Mouse (Mus musculus): ENCODE data around the gene Stpg4. TPM values are rescaled to one million over a fixed set of nuclear protein-coding genes. Genes with fewer than 3 reads are reported as not detected.

Gene Stpg4
- polyA plus RNA-seq, 1 experiment from 2014 or later, result not detected

GRCm38 (mm10) chr17:87378354-87379159, 49.0 kb downstream of the Stpg4 start:
- 52% methylated on average over 15 of the region's 16 CpGs for WGBS
- H3K27me3 ChIP-seq (replicated peaks; ENCODE audit: control insufficient read depth, insufficient read depth, low read length), result no peaks in the 10 kb centered on the region
- H3K36me3 ChIP-seq (ENCODE audit: control insufficient read depth, insufficient read depth, low read length), result no peaks in the 10 kb centered on the region
- H3K9me3 ChIP-seq (ENCODE audit: control insufficient read depth, low read length), result no peaks in the 10 kb centered on the region
- DNase-seq (ENCODE audit: low spot score), result peak; percentile 81
- no peak overlapping the region for H3K4me3 ChIP-seq (ENCODE audit: low read depth, low read length)
- ATAC-seq (ENCODE audit: low read depth), result peak; percentile 34
- H3K9ac ChIP-seq (ENCODE audit: low read depth, low read length), result no peak overlapping the region
- H3K27ac ChIP-seq (replicated peaks; ENCODE audit: low read depth, low read length), result 0 out of 2 replicates have a peak overlapping the region, but pooled peaks have one; percentile 29
- peaks cover 38% of the 10 kb centered on the region for H3K4me1 ChIP-seq (ENCODE audit: control insufficient read depth, insufficient read depth, low read length)
- H3K4me2 ChIP-seq (ENCODE audit: low read depth, low read length), result no peak overlapping the region

- Histone ChIP-seq H3K4me1 (ENCODE audit: control insufficient read depth, insufficient read depth, low read length) (peaks cover 38% of the 10 kb centered on the region), H3K4me2 (ENCODE audit: low read depth, low read length) (no peak overlapping the region), H3K4me3 (ENCODE audit: low read depth, low read length) (no peak overlapping the region), H3K9me3 (ENCODE audit: control insufficient read depth, low read length) (no peaks in the 10 kb centered on the region), H3K36me3 (ENCODE audit: control insufficient read depth, insufficient read depth, low read length) (no peaks in the 10 kb centered on the region), H3K9ac (ENCODE audit: low read depth, low read length) (no peak overlapping the region), H3K27me3 (replicated peaks; ENCODE audit: control insufficient read depth, insufficient read depth, low read length) (no peaks in the 10 kb centered on the region), H3K27ac (replicated peaks; ENCODE audit: low read depth, low read length) (peak overlapping the region; percentile 29)
- WGBS, result 45% methylated on average over 6 of the region's 6 CpGs
- peak; percentile 87 for DNase-seq (ENCODE audit: low spot score)
- ATAC-seq (ENCODE audit: low read depth), result peak; percentile 35; the same call in 1 of the 2 replicates
These were observed 50.0 kb downstream of the Stpg4 start for GRCm38 (mm10) chr17:87377536-87377935.

DNA sequence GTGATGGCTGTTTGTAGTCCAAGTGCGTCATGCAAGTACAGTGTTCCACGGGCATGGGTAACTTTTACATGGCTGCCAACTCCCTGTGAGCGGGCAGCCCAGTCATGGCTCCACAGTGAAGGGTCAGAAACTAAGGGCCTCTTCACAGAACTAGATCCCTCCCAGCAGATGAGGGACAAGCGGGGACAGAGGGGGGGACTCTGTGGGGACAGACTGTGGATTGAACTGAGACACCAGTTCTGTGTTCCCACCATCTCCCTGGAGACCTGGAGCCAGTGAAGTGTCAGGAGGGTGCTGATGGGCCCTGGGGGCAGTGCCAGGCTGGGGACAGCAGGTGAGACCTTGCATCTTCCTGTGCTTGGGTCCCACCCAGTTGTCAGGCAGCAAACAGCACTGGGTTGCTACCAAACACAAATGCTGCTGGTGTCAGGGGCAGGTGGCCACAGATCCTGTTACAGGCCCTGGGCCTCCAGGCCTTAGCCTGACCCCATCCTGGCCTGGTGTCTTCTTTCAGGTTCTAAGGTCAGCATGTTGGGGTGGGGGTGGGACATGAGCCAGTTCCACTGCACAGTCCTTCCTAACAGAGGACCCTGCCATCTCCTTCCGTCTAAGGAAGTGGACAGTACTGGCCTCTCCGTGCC, 50.6 kb downstream of the Stpg4 start:
- H3K9me3 ChIP-seq (ENCODE audit: control insufficient read depth, low read length), result no peaks in the 10 kb centered on the region
- WGBS, result 75% methylated on average over 6 of the region's 6 CpGs
- H3K9ac ChIP-seq (ENCODE audit: low read depth, low read length), result peak overlapping the region; percentile 5; the same call in 1 of the 2 replicates
- H3K27me3 ChIP-seq (replicated peaks; ENCODE audit: control insufficient read depth, insufficient read depth, low read length), result no peaks in the 10 kb centered on the region
- peaks cover 42% of the 10 kb centered on the region for H3K4me1 ChIP-seq (ENCODE audit: control insufficient read depth, insufficient read depth, low read length)
- H3K4me2 ChIP-seq (ENCODE audit: low read depth, low read length), result no peak overlapping the region
- no peak for DNase-seq (ENCODE audit: low spot score)
- ATAC-seq (ENCODE audit: low read depth), result peak; percentile 31
- H3K4me3 ChIP-seq (ENCODE audit: low read depth, low read length), result no peak overlapping the region
- peak overlapping the region; percentile 65 for H3K27ac ChIP-seq (replicated peaks; ENCODE audit: low read depth, low read length)
- H3K36me3 ChIP-seq (ENCODE audit: control insufficient read depth, insufficient read depth, low read length), result no peaks in the 10 kb centered on the region

DNA sequence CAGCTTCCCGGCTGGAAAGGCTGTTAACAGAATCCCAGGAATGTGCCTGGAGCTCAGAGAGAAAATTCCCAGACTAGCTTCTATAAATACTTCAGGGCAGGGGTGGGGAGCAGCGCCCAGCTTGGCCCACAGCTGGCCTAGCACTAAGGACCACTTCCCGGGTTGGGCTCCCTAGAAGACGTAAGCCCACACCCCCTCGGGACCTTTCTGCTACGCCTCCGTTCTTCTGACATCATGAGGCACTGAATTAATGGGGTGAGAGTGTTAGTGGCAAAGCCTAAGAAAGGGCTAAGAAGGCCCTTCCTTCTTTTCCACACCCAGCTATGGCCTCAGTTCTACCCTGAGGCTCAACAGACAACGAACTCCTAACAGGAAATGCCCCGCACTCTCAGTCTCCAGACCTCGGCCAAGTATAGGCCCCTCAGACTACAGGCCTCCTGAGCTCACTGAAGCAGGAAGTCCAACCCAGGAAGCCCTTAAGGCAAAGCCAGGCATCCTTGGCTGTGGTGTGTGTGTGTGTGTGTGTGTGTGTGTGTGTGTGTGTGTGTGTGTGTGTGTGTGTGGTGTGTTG, 51.5 kb downstream of the Stpg4 start:
- Histone ChIP-seq H3K36me3 (ENCODE audit: control insufficient read depth, insufficient read depth, low read length) (no peaks in the 10 kb centered on the region), H3K27ac (replicated peaks; ENCODE audit: low read depth, low read length) (peak overlapping the region; percentile 67), H3K4me3 (ENCODE audit: low read depth, low read length) (no peak overlapping the region), H3K4me2 (ENCODE audit: low read depth, low read length) (no peak overlapping the region), H3K9me3 (ENCODE audit: control insufficient read depth, low read length) (no peaks in the 10 kb centered on the region), H3K9ac (ENCODE audit: low read depth, low read length) (no peak overlapping the region), H3K27me3 (replicated peaks; ENCODE audit: control insufficient read depth, insufficient read depth, low read length) (no peaks in the 10 kb centered on the region), H3K4me1 (ENCODE audit: control insufficient read depth, insufficient read depth, low read length) (peaks cover 42% of the 10 kb centered on the region)
- peak; percentile 78 for DNase-seq (ENCODE audit: low spot score)
- 15% methylated on average over 10 of the region's 10 CpGs for WGBS
- peak; percentile 10; the same call in 1 of the 2 replicates for ATAC-seq (ENCODE audit: low read depth)

DNA sequence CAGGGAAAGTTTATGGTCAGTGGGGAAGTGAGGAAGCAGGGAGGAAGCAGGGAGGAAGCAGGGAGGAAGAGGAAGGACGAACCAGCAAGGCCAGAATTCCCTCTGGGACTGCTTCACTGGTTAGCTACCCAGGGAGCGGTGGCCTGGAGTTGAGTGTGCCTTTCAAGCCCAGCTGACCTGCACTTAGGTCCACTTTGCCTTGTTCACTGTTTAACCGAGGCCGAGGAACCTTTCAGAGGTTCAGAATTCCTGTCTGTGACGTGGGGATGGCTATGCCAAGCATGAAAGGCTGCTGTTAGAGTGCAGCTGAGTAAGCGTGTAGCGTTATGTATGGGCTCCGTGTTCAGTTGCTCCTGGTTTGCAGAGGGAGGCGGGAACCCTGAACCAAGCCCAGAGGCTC, 54.2 kb downstream of the Stpg4 start:
- H3K4me1 ChIP-seq (ENCODE audit: control insufficient read depth, insufficient read depth, low read length), result peaks cover 46% of the 10 kb centered on the region
- no peaks in the 10 kb centered on the region for H3K36me3 ChIP-seq (ENCODE audit: control insufficient read depth, insufficient read depth, low read length)
- H3K4me3 ChIP-seq (ENCODE audit: low read depth, low read length), result no peak overlapping the region
- H3K27ac ChIP-seq (replicated peaks; ENCODE audit: low read depth, low read length), result no peak overlapping the region
- ATAC-seq (ENCODE audit: low read depth), result no peak
- no peaks in the 10 kb centered on the region for H3K27me3 ChIP-seq (replicated peaks; ENCODE audit: control insufficient read depth, insufficient read depth, low read length)
- H3K4me2 ChIP-seq (ENCODE audit: low read depth, low read length), result no peak overlapping the region
- WGBS, result 80% methylated on average over 9 of the region's 9 CpGs
- H3K9me3 ChIP-seq (ENCODE audit: control insufficient read depth, low read length), result no peaks in the 10 kb centered on the region
- no peak for DNase-seq (ENCODE audit: low spot score)
- no peak overlapping the region for H3K9ac ChIP-seq (ENCODE audit: low read depth, low read length)

DNA sequence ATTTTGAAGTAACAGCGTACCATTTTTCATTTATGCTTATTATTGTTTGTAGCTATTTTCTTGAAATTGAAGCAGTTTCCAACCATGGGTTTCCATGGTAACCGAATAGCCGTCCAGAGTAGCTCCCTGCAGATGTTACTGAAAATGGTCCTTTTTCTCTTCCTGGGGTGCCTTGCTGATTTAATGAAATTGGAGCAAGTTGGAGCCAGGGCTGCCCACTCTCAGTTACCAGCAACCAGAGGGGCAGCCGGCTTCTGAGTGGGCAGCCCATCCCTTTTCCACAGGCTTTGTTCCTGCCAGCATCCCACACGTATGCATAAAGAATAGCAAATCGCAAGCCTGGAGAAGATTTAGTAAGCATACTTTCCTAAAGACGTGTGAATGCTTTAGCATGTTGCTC, 55.4 kb downstream of the Stpg4 start:
- no peaks in the 10 kb centered on the region for H3K27me3 ChIP-seq (replicated peaks; ENCODE audit: control insufficient read depth, insufficient read depth, low read length)
- no peaks in the 10 kb centered on the region for H3K9me3 ChIP-seq (ENCODE audit: control insufficient read depth, low read length)
- WGBS, result 70% methylated on average over 7 of the region's 7 CpGs
- no peak overlapping the region; the same call in 1 of the 2 replicates for H3K27ac ChIP-seq (replicated peaks; ENCODE audit: low read depth, low read length)
- no peak overlapping the region for H3K4me2 ChIP-seq (ENCODE audit: low read depth, low read length)
- H3K4me3 ChIP-seq (ENCODE audit: low read depth, low read length), result no peak overlapping the region
- no peak overlapping the region for H3K9ac ChIP-seq (ENCODE audit: low read depth, low read length)
- no peak for ATAC-seq (ENCODE audit: low read depth)
- peaks cover 44% of the 10 kb centered on the region for H3K4me1 ChIP-seq (ENCODE audit: control insufficient read depth, insufficient read depth, low read length)
- H3K36me3 ChIP-seq (ENCODE audit: control insufficient read depth, insufficient read depth, low read length), result no peaks in the 10 kb centered on the region
- no peak for DNase-seq (ENCODE audit: low spot score)

GRCm38 (mm10) chr17:87369270-87369759, 58.2 kb downstream of the Stpg4 start:
- Histone ChIP-seq H3K4me3 (ENCODE audit: low read depth, low read length) (no peak overlapping the region), H3K4me1 (ENCODE audit: control insufficient read depth, insufficient read depth, low read length) (peaks cover 31% of the 10 kb centered on the region), H3K27me3 (replicated peaks; ENCODE audit: control insufficient read depth, insufficient read depth, low read length) (no peaks in the 10 kb centered on the region), H3K9ac (ENCODE audit: low read depth, low read length) (no peak overlapping the region), H3K36me3 (ENCODE audit: control insufficient read depth, insufficient read depth, low read length) (no peaks in the 10 kb centered on the region), H3K27ac (replicated peaks; ENCODE audit: low read depth, low read length) (no peak overlapping the region), H3K4me2 (ENCODE audit: low read depth, low read length) (no peak overlapping the region), H3K9me3 (ENCODE audit: control insufficient read depth, low read length) (no peaks in the 10 kb centered on the region)
- DNase-seq (ENCODE audit: low spot score), result peak; percentile 79
- 69% methylated on average over 17 of the region's 18 CpGs for WGBS
- peak; percentile 41; the same call in 1 of the 2 replicates for ATAC-seq (ENCODE audit: low read depth)

DNA sequence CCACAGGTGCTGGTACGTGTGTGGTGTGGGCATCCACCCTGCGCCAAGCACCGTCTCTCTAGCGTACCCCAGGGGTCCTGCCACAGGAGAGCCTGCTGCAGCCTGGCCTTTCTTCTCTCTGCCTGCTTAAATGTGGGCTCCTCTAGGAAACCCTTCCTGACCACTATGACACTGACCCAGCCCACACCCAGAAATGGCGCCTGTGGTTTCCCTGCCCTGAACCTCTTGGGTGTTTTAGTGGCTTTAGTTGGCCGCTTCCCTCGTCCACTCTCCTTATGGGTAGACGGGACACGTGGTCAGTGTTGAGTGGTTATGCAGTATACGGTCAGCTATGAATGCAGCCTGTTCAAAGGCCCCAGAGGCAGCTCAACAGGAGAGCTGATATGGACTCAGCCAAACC, 59.1 kb downstream of the Stpg4 start:
- DNase-seq (ENCODE audit: low spot score) (no peak), ATAC-seq (ENCODE audit: low read depth) (no peak)
- no peaks in the 10 kb centered on the region for H3K9me3 ChIP-seq (ENCODE audit: control insufficient read depth, low read length)
- no peaks in the 10 kb centered on the region for H3K36me3 ChIP-seq (ENCODE audit: control insufficient read depth, insufficient read depth, low read length)
- H3K4me3 ChIP-seq (ENCODE audit: low read depth, low read length), result no peak overlapping the region
- WGBS, result 89% methylated on average over 9 of the region's 10 CpGs
- H3K4me2 ChIP-seq (ENCODE audit: low read depth, low read length), result no peak overlapping the region
- H3K27me3 ChIP-seq (replicated peaks; ENCODE audit: control insufficient read depth, insufficient read depth, low read length), result no peaks in the 10 kb centered on the region
- no peak overlapping the region for H3K9ac ChIP-seq (ENCODE audit: low read depth, low read length)
- H3K27ac ChIP-seq (replicated peaks; ENCODE audit: low read depth, low read length), result no peak overlapping the region
- peaks cover 31% of the 10 kb centered on the region for H3K4me1 ChIP-seq (ENCODE audit: control insufficient read depth, insufficient read depth, low read length)
